Mouse (Mus musculus) heart, adult 2 months (tissue): ENCODE data around the gene Phlda2. TPM values are rescaled to one million over a fixed set of nuclear protein-coding genes. Genes with fewer than 3 reads are reported as not detected.

ENCODE experiments used
- DNase-seq, 2 experiments: peaks; one replicate each; pipeline ENCODE4 v3.0.0; 2021
- H3K27ac ChIP-seq: fragments of 200-600 bp; 2 replicates; pipeline ENCODE4 v1.8.1; 2022
- H3K27me3 ChIP-seq: fragments of 200-500 bp; 2 replicates; pipeline ENCODE4 v1.6.1; 2012; ENCODE audit warnings: mild to moderate bottlenecking, low read length, inconsistent platforms, mixed read lengths; ENCODE audit not compliant: control insufficient read depth, insufficient read depth
- H3K36me3 ChIP-seq: fragments of 200-500 bp; 2 replicates; pipeline ENCODE4 v1.6.1; 2012; ENCODE audit warnings: low read length, inconsistent platforms; ENCODE audit not compliant: control insufficient read depth, insufficient read depth
- H3K4me1 ChIP-seq: fragments of 200-500 bp; 2 replicates; pipeline ENCODE4 v1.6.1; 2011; ENCODE audit warnings: low read length; ENCODE audit not compliant: control insufficient read depth, insufficient read depth
- H3K4me3 ChIP-seq: fragments of 200-600 bp; 2 replicates; pipeline ENCODE4 v1.8.1; 2022
- H3K79me2 ChIP-seq: fragments of 200-500 bp; replicated peaks from 2 replicates; pipeline ENCODE4 v1.6.1; 2012; ENCODE audit warnings: mild to moderate bottlenecking, inconsistent platforms, low read length, moderate library complexity, mixed read lengths; ENCODE audit not compliant: control insufficient read depth, insufficient read depth
- H3K9ac ChIP-seq: fragments of 200-500 bp; 2 replicates; pipeline ENCODE4 v1.6.1; 2012; ENCODE audit warnings: low read depth, mild to moderate bottlenecking, control low read depth, inconsistent platforms, low read length, mixed read lengths
- CTCF ChIP-seq: fragments of 200-600 bp; IDR thresholded peaks from 2 replicates; pipeline ENCODE4 v1.8.1; 2022; ENCODE audit warnings: antibody characterized with exemption, mild to moderate bottlenecking, moderate library complexity
- EP300 ChIP-seq: fragments of 200-500 bp; IDR thresholded peaks from 2 replicates; pipeline ENCODE4 v1.6.1; 2011; ENCODE audit warnings: low read depth, low read length, control low read depth; ENCODE audit not compliant: insufficient read depth
- POLR2A ChIP-seq: fragments of 200-500 bp; IDR thresholded peaks from 2 replicates; pipeline ENCODE4 v1.6.1; 2011; ENCODE audit warnings: mild to moderate bottlenecking, low read depth, low read length, control low read depth; ENCODE audit not compliant: insufficient read depth
- WGBS: fragments of 180-500 bp; shearing (Covaris S2); methylation state at CpG from one replicate; pipeline ENCODE4 v1.1.7; 2018; 5-methylcytosine and 5-hydroxymethylcytosine counted together
- intact Hi-C: fragments of 180-260 bp; cut with DNase I; formaldehyde crosslinking; loops from one replicate; pipeline ENCODE4 v1.15.1; 2025
- polyA plus RNA-seq: library from polyadenylated mRNA; depleted of rRNA; stranded (reverse); fragments of >200 nt; gene quantifications from 2 replicates; pipeline ENCODE4 v1.2.3, GENCODE M21; 2012
- total RNA-seq, 2 experiments: library from RNA; stranded (reverse); gene quantifications; 2 replicates each; pipeline ENCODE4 v1.2.3; 2021

Phlda2 gene
- total and polyA plus RNA-seq, 3 experiments: not detected

DNA sequence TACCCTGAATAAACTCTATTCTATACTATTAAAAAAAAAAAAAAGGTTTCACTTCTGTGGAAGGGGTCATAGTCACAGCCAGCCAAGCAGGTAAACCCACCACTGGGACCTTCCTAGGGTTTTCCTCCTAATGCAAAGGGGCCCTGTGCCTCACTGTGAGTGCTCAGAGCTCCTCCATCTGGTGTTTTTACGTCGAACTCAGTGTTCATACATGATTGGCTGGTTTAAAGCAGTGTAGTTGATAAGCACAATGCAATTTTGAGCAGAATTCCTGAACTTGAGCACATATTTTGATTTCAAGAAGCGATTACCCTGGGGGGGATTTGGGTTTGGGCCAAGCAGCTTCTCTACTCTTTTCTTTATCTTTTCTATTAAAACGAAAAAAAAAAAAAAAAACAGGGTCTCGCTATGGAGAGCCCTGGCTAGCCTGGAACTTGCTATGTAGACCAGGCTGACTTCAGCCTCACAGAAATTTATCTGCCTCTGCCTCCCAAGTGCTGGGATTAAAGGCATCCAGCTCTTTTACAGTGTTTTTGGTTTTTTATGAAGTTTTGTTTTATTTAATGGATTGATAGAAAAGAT lies 21.1 kb downstream of the Phlda2 start:
- no peaks in the 10 kb centered on the region for H3K79me2 ChIP-seq
- no peaks in the 10 kb centered on the region for H3K4me1 ChIP-seq
- intact Hi-C loops: no loop called here
- TF ChIP-seq POLR2A (no peak), EP300 (no peak), CTCF (no peak)
- H3K36me3 ChIP-seq: no peaks in the 10 kb centered on the region
- no peak overlapping the region for H3K27ac ChIP-seq
- H3K4me3 ChIP-seq: no peak overlapping the region
- no peak for DNase-seq
- WGBS: 46% methylated on average over 5 of the region's 5 CpGs
- H3K27me3 ChIP-seq: 0 out of 2 replicates have a peak, but pooled peaks cover 2% of the 10 kb centered on the region
- no peak overlapping the region for H3K9ac ChIP-seq

DNA sequence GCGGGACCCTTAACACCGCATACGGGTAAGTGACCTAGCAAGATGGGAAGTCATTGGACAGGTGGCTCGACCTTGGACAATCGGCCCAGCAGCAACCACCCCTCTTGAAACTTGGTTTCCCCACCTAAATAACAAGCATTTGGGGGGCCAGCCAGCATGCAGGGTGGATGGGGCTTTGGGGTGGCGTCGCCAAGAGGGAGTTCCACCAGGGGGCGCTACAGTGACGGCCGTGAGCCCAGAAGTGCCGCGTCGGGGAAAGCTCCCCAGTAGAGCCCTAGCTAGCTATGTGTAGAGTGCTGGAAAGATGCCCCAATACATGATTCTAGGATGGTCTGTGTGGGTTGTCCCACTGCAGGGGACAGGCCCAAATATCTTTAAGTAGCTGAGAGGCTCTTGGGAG lies 22.5 kb downstream of the Phlda2 start:
- Histone ChIP-seq H3K9ac (no peak overlapping the region), H3K27me3 (0 out of 2 replicates have a peak, but pooled peaks cover 2% of the 10 kb centered on the region), H3K4me3 (no peak overlapping the region), H3K4me1 (no peaks in the 10 kb centered on the region), H3K27ac (no peak overlapping the region), H3K79me2 (no peaks in the 10 kb centered on the region), H3K36me3 (no peaks in the 10 kb centered on the region)
- WGBS: 21% methylated on average over 13 of the region's 13 CpGs
- DNase-seq: peak; percentile 36 to 76
- TF ChIP-seq POLR2A (no peak), CTCF (peak; percentile 88)
- intact Hi-C loops: loop anchor here (1.0 kb wide), 1 partner anchor 26 kb away; no protein-coding TSS in a partner anchor

DNA sequence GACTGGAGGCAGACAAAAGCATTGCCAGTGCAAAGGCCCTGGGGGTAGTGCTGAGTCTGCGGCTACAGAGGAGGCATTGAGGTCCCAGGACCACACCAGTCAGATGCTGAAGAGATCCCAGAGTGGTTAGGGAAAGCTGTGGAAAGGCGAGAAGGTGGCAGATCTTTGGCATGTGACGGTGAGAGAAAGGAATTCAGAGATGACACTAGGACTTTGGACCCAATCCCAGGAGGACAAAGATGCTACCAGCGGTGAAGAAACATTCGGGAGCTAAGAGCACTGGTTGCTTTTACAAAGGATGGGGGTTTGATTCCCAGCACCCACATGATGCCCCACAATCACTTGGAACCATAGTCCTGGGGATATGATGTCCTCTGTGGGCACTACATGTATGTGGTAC lies 25.1 kb downstream of the Phlda2 start:
- WGBS: 78% methylated on average over 5 of the region's 5 CpGs
- intact Hi-C loops: no loop called here

DNA sequence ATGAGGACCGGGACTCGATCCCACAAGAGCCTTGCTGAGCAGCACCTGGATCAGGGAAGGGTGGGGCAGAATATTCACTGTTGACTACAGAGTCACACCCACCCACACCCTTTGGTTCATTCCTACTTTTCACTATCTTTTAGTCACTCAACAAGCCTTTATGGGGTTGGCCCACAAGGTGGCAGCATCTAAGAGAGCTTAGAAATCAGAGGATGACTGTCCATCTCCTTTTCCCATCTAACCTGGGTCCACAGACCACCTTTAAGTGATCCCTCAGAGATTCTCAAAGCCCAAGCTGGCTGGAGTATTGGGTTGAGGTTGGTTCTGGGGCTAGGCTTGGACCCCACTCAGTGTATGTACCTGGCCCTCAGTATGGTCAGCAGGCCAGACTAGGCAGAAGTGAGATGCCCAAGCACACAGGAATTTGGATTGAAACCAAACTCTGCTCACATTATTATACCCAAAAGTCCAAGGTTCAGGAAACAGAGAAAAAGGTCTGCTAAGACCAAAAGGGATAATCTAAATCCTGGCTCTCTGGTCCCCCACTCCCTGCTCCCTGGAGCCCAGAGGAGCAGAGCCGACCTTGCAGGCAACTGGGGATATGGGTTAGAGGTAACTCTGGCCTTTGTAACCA lies 26.1 kb downstream of the Phlda2 start:
- DNase-seq: no peak
- H3K27ac ChIP-seq: no peak overlapping the region
- TF ChIP-seq EP300: no peak
- peak; percentile 24; the same call in 1 of the 2 replicates for TF ChIP-seq CTCF

More for the DNA sequence above, 25.1 kb downstream of the Phlda2 start:
- no peak for DNase-seq
- no peak overlapping the region for H3K27ac ChIP-seq
- no peaks in the 10 kb centered on the region for H3K36me3 ChIP-seq
- H3K27me3 ChIP-seq: no peaks in the 10 kb centered on the region
- no peak overlapping the region for H3K9ac ChIP-seq
- TF ChIP-seq POLR2A: no peak
- no peak for TF ChIP-seq CTCF
- TF ChIP-seq EP300: no peak
- peaks cover 5% of the 10 kb centered on the region for H3K4me1 ChIP-seq
- no peak overlapping the region for H3K4me3 ChIP-seq
- H3K79me2 ChIP-seq: no peaks in the 10 kb centered on the region

DNA sequence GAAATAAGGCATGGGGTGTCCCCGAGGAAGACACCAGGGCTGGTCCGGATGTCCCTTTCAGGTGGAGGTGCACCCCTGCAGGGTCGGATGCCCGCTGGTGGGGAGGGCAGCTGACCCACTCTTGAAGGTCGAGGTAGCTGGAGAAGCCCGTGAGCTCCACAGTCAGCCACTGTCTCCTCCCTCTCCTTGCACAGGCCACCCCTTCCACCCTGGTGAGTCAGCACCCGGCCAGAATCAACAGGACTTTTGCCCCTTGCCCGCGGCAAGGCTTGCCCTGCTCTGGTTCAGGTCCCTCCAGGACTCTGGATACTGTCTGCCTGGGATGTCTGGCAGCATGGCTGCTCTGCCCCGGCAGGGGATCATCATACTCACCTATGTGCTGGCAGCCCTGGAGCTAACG lies 27.1 kb downstream of the Phlda2 start:
- Histone ChIP-seq H3K27ac (no peak overlapping the region), H3K4me3 (no peak overlapping the region), H3K9ac (no peak overlapping the region), H3K36me3 (no peaks in the 10 kb centered on the region), H3K79me2 (no peaks in the 10 kb centered on the region), H3K4me1 (peaks cover 5% of the 10 kb centered on the region), H3K27me3 (no peaks in the 10 kb centered on the region)
- TF ChIP-seq EP300 (no peak), POLR2A (no peak), CTCF (no peak)
- 60% methylated on average over 11 of the region's 11 CpGs for WGBS
- no peak for DNase-seq
- intact Hi-C loops: no loop called here

More for the DNA sequence above, 26.1 kb downstream of the Phlda2 start:
- Histone ChIP-seq H3K4me3 (no peak overlapping the region), H3K36me3 (no peaks in the 10 kb centered on the region), H3K4me1 (peaks cover 5% of the 10 kb centered on the region), H3K9ac (no peak overlapping the region), H3K79me2 (no peaks in the 10 kb centered on the region), H3K27me3 (no peaks in the 10 kb centered on the region)
- WGBS: 85% methylated on average over 3 of the region's 3 CpGs
- intact Hi-C loops: no loop called here

DNA sequence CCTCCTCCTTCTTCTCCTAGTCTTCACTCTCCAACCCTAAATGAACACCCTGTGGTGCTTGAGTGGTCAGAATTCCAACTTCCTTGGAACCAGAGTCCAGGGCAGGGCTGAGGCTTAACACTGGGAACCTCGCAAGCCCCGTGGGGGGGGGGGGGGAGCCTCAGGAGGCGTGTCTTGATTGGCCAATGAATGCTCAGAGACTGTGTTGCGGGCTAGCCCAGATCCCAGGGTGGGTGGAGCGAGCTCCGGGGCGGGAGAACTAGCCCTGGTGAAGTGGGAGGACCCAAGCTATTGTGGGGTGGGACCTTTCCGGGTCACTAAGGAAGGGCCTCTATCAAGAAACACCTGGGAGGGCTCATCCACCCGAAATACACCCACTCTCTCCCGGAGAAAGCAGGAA lies 28.1 kb downstream of the Phlda2 start:
- Histone ChIP-seq H3K4me3 (no peak overlapping the region), H3K36me3 (no peaks in the 10 kb centered on the region), H3K27ac (no peak overlapping the region), H3K27me3 (no peaks in the 10 kb centered on the region), H3K4me1 (peaks cover 6% of the 10 kb centered on the region), H3K9ac (no peak overlapping the region), H3K79me2 (no peaks in the 10 kb centered on the region)
- TF ChIP-seq EP300 (no peak), CTCF (no peak), POLR2A (no peak)
- intact Hi-C loops: loop anchor here (5.0 kb wide), 1 partner anchor 32 kb away; no protein-coding TSS in a partner anchor
- no peak for DNase-seq
- WGBS: 43% methylated on average over 10 of the region's 10 CpGs
